Mouse (Mus musculus): ENCODE results near the gene Ivns1abp. TPM values are rescaled to one million over a fixed set of nuclear protein-coding genes. Genes with fewer than 3 reads are reported as not detected.
"Not testable (repeated sequence)": the region's sequence is repeated elsewhere in the genome, so short reads cannot be mapped to it uniquely, and the experiment has no call there.

Ivns1abp gene
- 68.9 and 71.9 TPM in 2 replicates for polyA plus RNA-seq (2015; fragmentation: Nextera tagmentation; extraction: Ambion mirVana)

GRCm38 (mm10) chr1:151344283-151345108, at the start of gene Ivns1abp:
Gene Ivns1abp, plus strand, starts transcription at chr1:151344477.
- Histone ChIP-seq H3K36me3 (replicated peaks) (peaks cover 7% of the 10 kb centered on the region), H3K27me3 (no peaks in the 10 kb centered on the region), H3K9ac (peak within 1 kb of the TSS; percentile 79), H3K27ac (replicated peaks) (peak within 1 kb of the TSS; percentile 87), H3K4me3 (replicated peaks) (peak within 1 kb of the TSS; percentile 84), H3K4me2 (peak within 1 kb of the TSS; percentile 99), H3K4me1 (replicated peaks) (peaks cover 59% of the 10 kb centered on the region), H3K9me3 (replicated peaks) (no peaks in the 10 kb centered on the region)
- WGBS (ENCODE audit: insufficient replicate concordance) = under 1% methylated on average over 102 of the region's 104 CpGs
- ATAC-seq (ENCODE audit: insufficient read depth) = peak; percentile 84

GRCm38 (mm10) chr1:151295486-151295885, 48.8 kb upstream of the Ivns1abp start:
- no peaks in the 10 kb centered on the region for H3K4me1 ChIP-seq (replicated peaks)
- no peak overlapping the region for H3K27ac ChIP-seq (replicated peaks)
- H3K27me3 ChIP-seq = no peaks in the 10 kb centered on the region
- no peak for ATAC-seq (ENCODE audit: insufficient read depth)
- H3K36me3 ChIP-seq (replicated peaks) = no peaks in the 10 kb centered on the region
- no peaks in the 10 kb centered on the region for H3K9me3 ChIP-seq (replicated peaks)
- no peak overlapping the region for H3K4me2 ChIP-seq
- H3K4me3 ChIP-seq (replicated peaks) = no peak overlapping the region
- H3K9ac ChIP-seq = no peak overlapping the region
- 44% methylated on average over 3 of the region's 3 CpGs for WGBS (ENCODE audit: insufficient replicate concordance)

- ATAC-seq (ENCODE audit: insufficient read depth) = no peak
These were observed 47.7 kb upstream of the Ivns1abp start for GRCm38 (mm10) chr1:151296621-151297020.

GRCm38 (mm10) chr1:151297025-151297424, 47.3 kb upstream of the Ivns1abp start:
- H3K27ac ChIP-seq (replicated peaks) = no peak overlapping the region
- H3K4me2 ChIP-seq = no peak overlapping the region
- H3K4me3 ChIP-seq (replicated peaks) = no peak overlapping the region
- H3K4me1 ChIP-seq (replicated peaks) = no peaks in the 10 kb centered on the region
- ATAC-seq (ENCODE audit: insufficient read depth) = no peak
- H3K36me3 ChIP-seq (replicated peaks) = no peaks in the 10 kb centered on the region
- H3K9ac ChIP-seq = no peak overlapping the region
- WGBS (ENCODE audit: insufficient replicate concordance) = 50% methylated on average over 6 of the region's 6 CpGs
- no peaks in the 10 kb centered on the region for H3K27me3 ChIP-seq
- no peaks in the 10 kb centered on the region for H3K9me3 ChIP-seq (replicated peaks)

More at GRCm38 (mm10) chr1:151296621-151297020, 47.7 kb upstream of the Ivns1abp start:
- Histone ChIP-seq H3K27ac (replicated peaks) (no peak overlapping the region), H3K4me2 (no peak overlapping the region), H3K4me3 (replicated peaks) (no peak overlapping the region), H3K36me3 (replicated peaks) (no peaks in the 10 kb centered on the region), H3K9ac (no peak overlapping the region), H3K9me3 (replicated peaks) (no peaks in the 10 kb centered on the region), H3K4me1 (replicated peaks) (no peaks in the 10 kb centered on the region), H3K27me3 (no peaks in the 10 kb centered on the region)
- 54% methylated on average over 1 of the region's 1 CpGs for WGBS (ENCODE audit: insufficient replicate concordance)

GRCm38 (mm10) chr1:151297596-151297995, 46.7 kb upstream of the Ivns1abp start:
- 71% methylated on average over 2 of the region's 2 CpGs for WGBS (ENCODE audit: insufficient replicate concordance)
- no peaks in the 10 kb centered on the region for H3K4me1 ChIP-seq (replicated peaks)
- no peak overlapping the region for H3K4me3 ChIP-seq (replicated peaks)
- no peaks in the 10 kb centered on the region for H3K27me3 ChIP-seq
- no peaks in the 10 kb centered on the region for H3K36me3 ChIP-seq (replicated peaks)
- no peak overlapping the region for H3K27ac ChIP-seq (replicated peaks)
- H3K9ac ChIP-seq = no peak overlapping the region
- no peak overlapping the region for H3K4me2 ChIP-seq
- ATAC-seq (ENCODE audit: insufficient read depth) = no peak
- no peaks in the 10 kb centered on the region for H3K9me3 ChIP-seq (replicated peaks)

GRCm38 (mm10) chr1:151301456-151301855, 42.8 kb upstream of the Ivns1abp start:
- ATAC-seq (ENCODE audit: insufficient read depth) = no peak
- no peaks in the 10 kb centered on the region for H3K27me3 ChIP-seq
- H3K9me3 ChIP-seq (replicated peaks) = no peaks in the 10 kb centered on the region
- 59% methylated on average over 6 of the region's 6 CpGs for WGBS (ENCODE audit: insufficient replicate concordance)
- H3K4me3 ChIP-seq (replicated peaks) = no peak overlapping the region
- no peak overlapping the region for H3K27ac ChIP-seq (replicated peaks)
- no peak overlapping the region for H3K4me2 ChIP-seq
- H3K4me1 ChIP-seq (replicated peaks) = peaks cover 6% of the 10 kb centered on the region; the same call in 1 of the 2 replicates
- H3K9ac ChIP-seq = no peak overlapping the region
- H3K36me3 ChIP-seq (replicated peaks) = no peaks in the 10 kb centered on the region

- H3K27me3 ChIP-seq = no peaks in the 10 kb centered on the region
- H3K27ac ChIP-seq (replicated peaks) = no peak overlapping the region
- 59% methylated on average over 3 of the region's 3 CpGs for WGBS (ENCODE audit: insufficient replicate concordance)
- ATAC-seq (ENCODE audit: insufficient read depth) = no peak
- no peaks in the 10 kb centered on the region for H3K9me3 ChIP-seq (replicated peaks)
- no peak overlapping the region for H3K9ac ChIP-seq
- H3K36me3 ChIP-seq (replicated peaks) = no peaks in the 10 kb centered on the region
- no peak overlapping the region for H3K4me3 ChIP-seq (replicated peaks)
- H3K4me1 ChIP-seq (replicated peaks) = peaks cover 7% of the 10 kb centered on the region; the same call in 1 of the 2 replicates
- no peak overlapping the region for H3K4me2 ChIP-seq
These were observed 42.4 kb upstream of the Ivns1abp start for GRCm38 (mm10) chr1:151301904-151302303.

- Histone ChIP-seq H3K27me3 (no peaks in the 10 kb centered on the region), H3K9me3 (replicated peaks) (no peaks in the 10 kb centered on the region), H3K36me3 (replicated peaks) (no peaks in the 10 kb centered on the region), H3K27ac (replicated peaks) (no peak overlapping the region), H3K4me1 (replicated peaks) (peaks cover 10% of the 10 kb centered on the region; the same call in 1 of the 2 replicates), H3K4me3 (replicated peaks) (no peak overlapping the region), H3K9ac (no peak overlapping the region), H3K4me2 (no peak overlapping the region)
- ATAC-seq (ENCODE audit: insufficient read depth) = no peak
These were observed 41.0 kb upstream of the Ivns1abp start for GRCm38 (mm10) chr1:151303265-151303664.

GRCm38 (mm10) chr1:151305001-151305400, 39.3 kb upstream of the Ivns1abp start:
- ATAC-seq (ENCODE audit: insufficient read depth); H3K27me3 ChIP-seq; H3K27ac ChIP-seq (replicated peaks); H3K9me3 ChIP-seq (replicated peaks); H3K36me3 ChIP-seq (replicated peaks); H3K9ac ChIP-seq; H3K4me3 ChIP-seq (replicated peaks); H3K4me2 ChIP-seq; H3K4me1 ChIP-seq (replicated peaks): not testable (repeated sequence)
- 73% methylated on average over 3 of the region's 3 CpGs for WGBS (ENCODE audit: insufficient replicate concordance)

GRCm38 (mm10) chr1:151307059-151307458, 37.2 kb upstream of the Ivns1abp start:
- H3K27me3 ChIP-seq = no peaks in the 10 kb centered on the region
- peaks cover 10% of the 10 kb centered on the region; the same call in 1 of the 2 replicates for H3K4me1 ChIP-seq (replicated peaks)
- no peak overlapping the region for H3K9ac ChIP-seq
- no peak overlapping the region for H3K27ac ChIP-seq (replicated peaks)
- no peak overlapping the region for H3K4me3 ChIP-seq (replicated peaks)
- no peaks in the 10 kb centered on the region for H3K9me3 ChIP-seq (replicated peaks)
- 43% methylated on average over 2 of the region's 2 CpGs for WGBS (ENCODE audit: insufficient replicate concordance)
- no peak for ATAC-seq (ENCODE audit: insufficient read depth)
- H3K4me2 ChIP-seq = no peak overlapping the region
- H3K36me3 ChIP-seq (replicated peaks) = no peaks in the 10 kb centered on the region

- H3K27ac ChIP-seq (replicated peaks) = no peak overlapping the region
- H3K4me2 ChIP-seq = no peak overlapping the region
- H3K9ac ChIP-seq = no peak overlapping the region
- H3K27me3 ChIP-seq = no peaks in the 10 kb centered on the region
- ATAC-seq (ENCODE audit: insufficient read depth) = no peak
- no peaks in the 10 kb centered on the region for H3K9me3 ChIP-seq (replicated peaks)
- peaks cover 10% of the 10 kb centered on the region; the same call in 1 of the 2 replicates for H3K4me1 ChIP-seq (replicated peaks)
- no peak overlapping the region for H3K4me3 ChIP-seq (replicated peaks)
- 66% methylated on average over 3 of the region's 3 CpGs for WGBS (ENCODE audit: insufficient replicate concordance)
- H3K36me3 ChIP-seq (replicated peaks) = no peaks in the 10 kb centered on the region
These were observed 36.5 kb upstream of the Ivns1abp start for GRCm38 (mm10) chr1:151307821-151308220.
